Mouse (Mus musculus): Measurements from ENCODE around the gene Lrrfip1.

GRCm38 (mm10) chr1:91112171-91112570 lies 113.6 kb downstream of the Lrrfip1 start:
- TF ChIP-seq CTCF (IDR thresholded peaks at IDR 0.05; ENCODE audit: low read depth) (no peak), EP300 (IDR thresholded peaks at IDR 0.05; ENCODE audit: low read depth) (no peak)

Data from liver, embryonic 14.5 days (tissue).